Mouse (Mus musculus) CD4-positive, CD25-positive, alpha-beta regulatory T cell, adult 2 months (primary cell): ENCODE results near the gene Ttll7.
A peak's percentile ranks its signal among the peaks of the same experiment; 100 is the strongest.

Source experiments
- DNase-seq: peaks from one replicate; pipeline ENCODE4 v3.0.0-alpha.2; 2012; ENCODE audit warnings: low read depth, low spot score

The Ttll7 gene

DNA sequence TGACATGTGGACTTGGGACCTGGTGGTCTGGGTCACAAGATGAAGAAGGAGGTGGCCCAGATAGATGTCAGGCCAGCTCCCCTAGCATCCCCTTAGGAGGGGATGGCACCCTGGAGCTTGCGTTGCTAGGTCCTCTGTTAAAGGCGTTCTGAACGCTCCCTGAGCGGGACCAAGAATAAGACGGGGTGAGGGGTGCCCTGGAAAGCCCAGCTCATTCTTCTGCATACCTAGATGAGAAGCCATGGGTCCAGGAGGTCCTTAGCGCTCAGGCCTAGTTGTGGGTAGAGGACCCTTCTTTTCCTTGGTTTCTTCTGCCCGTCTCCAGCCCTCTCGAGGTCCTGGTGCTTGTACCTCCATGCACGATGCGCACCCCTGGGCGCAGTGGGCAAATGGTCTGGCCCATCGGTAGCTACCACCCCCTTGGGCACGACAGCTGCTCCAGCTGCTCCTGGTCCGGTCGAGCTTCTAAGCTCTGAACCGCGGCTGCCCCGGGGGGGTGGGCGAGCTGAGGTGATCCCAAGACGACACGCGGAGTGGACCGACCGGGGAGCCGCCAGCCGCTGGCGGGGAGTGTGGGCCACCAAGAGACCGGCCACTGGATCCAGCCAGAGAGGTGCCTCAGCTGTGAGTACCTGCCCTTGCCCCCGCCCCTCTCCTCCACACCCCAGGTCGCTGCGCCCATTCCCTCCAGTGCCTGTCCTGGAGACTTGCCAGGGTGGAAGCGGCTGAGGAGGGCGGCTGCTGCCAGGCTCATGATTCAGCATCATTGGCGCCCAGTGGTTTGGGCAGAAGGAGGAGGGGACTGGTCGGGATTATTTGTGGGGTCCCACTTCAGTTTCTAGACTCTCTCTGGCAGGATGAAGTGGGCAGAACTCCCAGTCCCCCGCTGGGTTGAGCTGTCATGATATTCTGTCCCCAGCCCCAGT lies at the start of gene Ttll7:
TSS of gene Ttll7 (plus strand) at position 402 of the 926 bp plus-strand sequence.
- no peak for DNase-seq

DNA sequence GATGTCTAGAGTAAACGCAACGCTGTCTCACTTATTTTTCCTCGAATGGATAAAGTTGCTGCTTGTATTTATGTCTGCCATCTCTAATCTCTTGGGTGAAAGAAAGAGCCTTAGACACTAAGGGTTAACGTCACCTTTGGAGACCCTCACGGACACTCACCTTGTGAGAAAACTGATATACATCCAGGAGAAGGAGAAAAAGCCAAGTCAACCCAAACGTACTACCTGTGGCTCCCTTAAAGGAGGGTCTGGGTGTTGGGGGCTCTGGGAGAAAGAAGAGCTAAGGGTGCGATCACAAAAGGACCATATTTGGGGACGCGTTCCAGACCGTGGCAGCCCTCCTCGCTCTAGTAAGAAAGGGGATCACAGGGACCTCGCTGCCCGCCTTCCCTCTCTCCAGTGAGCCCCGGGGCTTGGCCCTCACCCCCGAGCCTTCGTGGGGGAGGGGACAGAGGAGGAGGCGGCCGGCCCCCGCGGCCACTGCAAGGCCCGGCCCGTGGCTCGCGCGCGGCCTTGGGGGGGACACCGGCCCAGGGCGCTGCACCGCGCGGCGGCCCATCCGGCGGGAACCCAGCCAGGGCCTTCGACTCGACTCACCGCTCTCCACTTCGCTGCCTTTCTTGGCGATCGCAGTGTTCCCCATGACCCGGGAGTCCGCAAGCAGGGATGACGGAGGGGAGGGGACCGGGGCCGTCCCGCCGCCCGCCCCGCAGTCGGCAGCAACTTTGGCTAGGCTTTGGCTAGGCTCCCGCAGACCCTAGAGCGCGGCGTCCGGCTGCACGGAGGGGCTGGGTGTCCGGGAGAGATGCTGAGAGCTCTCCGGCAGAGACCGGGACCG lies 39.9 kb upstream of the Ttll7 start:
- no peak for DNase-seq

DNA sequence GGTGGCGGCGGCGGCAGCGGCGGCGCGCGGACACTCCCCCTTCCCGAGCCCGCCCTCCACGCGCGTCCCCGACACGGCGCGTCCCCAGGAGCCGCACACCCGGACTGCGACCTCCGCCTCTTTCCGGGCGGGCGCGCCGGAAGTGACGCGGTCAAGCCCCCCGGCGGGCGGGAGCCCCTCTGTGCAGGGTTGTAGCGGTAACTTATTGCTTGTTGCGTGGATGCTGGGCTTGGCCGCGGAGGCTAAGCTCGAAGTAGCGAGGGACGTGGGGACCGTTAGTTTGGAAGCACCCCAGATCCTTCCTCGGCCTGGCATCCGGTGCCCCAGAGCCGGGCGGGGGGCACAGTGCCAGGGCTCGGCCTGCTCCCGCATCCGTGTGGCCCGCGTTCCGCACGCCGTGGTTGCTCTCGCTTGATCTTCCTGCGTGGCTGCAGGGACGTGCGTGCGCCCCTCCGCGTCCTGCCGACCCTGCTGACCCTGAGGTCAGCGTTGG lies 39.2 kb upstream of the Ttll7 start, which contains the start of gene Prkacb:
TSS of gene Prkacb (minus strand) at position 90 of the 493 bp plus-strand sequence.
- peak; percentile 93 for DNase-seq

DNA sequence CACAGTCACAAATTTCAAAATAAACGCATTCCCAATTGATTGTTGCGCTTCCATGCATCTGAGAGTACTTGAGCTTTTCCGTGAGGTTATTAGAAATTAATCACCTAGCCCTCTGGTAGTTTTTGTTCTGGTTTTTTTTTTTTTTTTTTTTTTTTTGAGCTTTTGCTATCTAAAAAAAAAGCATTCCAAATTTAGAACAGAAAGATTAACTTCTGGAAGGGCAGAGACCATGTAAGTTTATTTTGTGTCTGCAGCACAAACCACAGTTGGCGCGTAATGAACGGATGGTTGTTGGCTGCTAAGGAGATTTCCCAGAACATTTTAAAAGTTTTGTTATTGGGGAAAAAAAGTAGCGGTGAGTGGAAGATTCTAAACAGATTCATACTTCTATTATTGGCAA lies 38.5 kb upstream of the Ttll7 start:
- no peak for DNase-seq

GRCm38 (mm10) chr3:146820718-146821117 lies 31.4 kb upstream of the Ttll7 start:
- no peak for DNase-seq

DNA sequence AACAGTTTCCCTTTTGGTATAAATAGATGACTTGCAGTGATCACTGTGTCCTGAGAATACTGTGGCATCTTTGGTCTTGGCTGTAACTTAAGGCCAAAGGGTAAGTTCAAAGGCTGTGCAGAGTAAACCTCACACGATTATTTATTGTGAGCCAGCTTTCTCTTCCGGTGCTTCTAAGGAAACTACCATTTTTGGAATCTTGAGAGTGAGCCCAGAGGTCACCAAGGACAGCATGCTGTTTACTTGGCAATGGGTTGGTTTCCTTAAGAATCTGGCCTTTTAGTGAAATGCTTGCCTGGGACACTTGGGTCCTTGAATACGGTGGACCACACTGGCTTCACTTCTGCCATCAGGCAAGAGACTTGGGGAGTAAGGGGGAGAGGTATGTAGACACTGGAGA lies 9.4 kb upstream of the Ttll7 start:
- no peak for DNase-seq

GRCm38 (mm10) chr3:146843470-146843869 lies 8.7 kb upstream of the Ttll7 start:
- DNase-seq: no peak

DNA sequence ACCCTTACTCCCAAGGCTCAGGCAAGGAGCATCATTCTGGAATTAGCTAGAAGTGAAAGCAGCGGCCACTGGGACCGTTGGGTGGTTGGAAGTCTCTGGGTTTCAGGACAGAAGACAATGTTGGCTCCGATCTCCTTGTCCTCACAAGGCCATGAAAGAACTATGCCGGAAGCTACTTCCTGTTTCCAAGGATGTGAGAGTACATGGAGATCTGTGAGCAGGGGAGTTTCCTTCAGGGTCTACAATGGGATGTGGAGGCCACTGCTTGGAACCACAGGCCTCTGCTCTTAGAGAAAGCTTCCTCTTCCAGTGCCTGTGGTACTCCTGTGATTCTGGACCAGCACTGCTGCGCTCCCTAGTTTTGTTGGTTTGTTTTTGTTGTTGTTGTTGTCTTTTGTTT lies 5.9 kb upstream of the Ttll7 start:
- no peak for DNase-seq

GRCm38 (mm10) chr3:146848112-146848511 lies 4.1 kb upstream of the Ttll7 start:
- DNase-seq: no peak

- DNase-seq: no peak
Observed at GRCm38 (mm10) chr3:146849360-146849759, 2.8 kb upstream of the Ttll7 start.

GRCm38 (mm10) chr3:146854473-146855087 lies 2.4 kb downstream of the Ttll7 start:
- DNase-seq: no peak

DNA sequence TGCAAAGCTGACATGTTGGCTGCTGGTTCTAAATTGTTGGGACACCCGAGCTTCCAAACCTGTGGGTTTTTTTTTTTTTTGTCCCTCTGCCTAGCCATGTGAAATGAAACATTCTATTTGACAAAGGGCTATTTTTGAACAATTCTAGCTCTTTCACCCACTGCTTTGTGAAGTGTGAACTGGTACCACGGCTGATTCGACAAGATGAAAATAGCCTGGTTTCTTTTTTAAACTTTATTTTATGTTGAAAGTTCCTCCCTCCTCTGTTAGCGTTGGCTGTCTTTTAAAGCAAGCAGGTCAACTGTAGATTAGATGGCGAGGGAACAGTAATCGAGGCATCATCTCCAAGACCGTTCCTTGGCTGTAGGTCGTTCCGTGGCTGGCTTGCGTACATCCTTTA lies 5.2 kb downstream of the Ttll7 start:
- DNase-seq: no peak

DNA sequence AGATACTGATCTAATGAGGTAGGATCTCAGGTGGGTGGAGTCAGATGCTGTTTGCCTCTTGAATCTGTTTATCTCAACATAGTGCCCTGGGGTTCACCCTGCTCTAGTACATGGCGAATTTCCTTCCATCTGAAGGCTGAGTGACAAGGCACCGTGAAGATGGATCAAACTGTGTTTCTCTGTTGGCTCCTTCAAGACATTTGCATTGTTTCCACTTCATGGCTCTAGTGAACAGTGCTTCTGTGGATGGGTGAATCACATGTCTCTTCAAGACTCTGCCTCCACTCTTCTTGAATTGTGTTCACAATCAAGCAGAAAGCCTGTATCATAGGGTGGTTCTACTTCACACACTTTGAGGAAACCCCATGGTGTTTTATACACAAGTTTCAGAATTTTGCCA lies 8.1 kb downstream of the Ttll7 start:
- no peak for DNase-seq

- DNase-seq: peak; percentile 17
Observed at GRCm38 (mm10) chr3:146866563-146866962, 14.4 kb downstream of the Ttll7 start.

DNA sequence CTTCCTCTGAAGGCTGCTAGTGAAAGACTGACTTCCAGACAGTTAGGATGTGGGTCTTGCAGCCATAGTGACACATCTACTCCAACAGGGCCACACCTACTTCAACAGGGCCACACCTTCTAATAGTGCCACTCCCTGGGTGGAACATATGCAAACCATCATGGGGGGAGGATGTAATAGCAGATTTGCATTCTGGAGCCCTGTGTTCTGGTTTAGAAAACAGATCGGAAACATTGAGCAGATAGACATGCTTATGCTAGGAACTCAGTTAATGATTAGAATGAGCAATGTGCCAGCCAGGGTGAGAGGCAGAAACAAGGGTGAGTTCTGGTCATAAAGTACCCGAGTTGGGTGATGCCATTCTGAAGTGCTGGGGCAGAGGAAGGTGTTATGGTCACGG lies 19.8 kb downstream of the Ttll7 start:
- no peak for DNase-seq

- no peak for DNase-seq
Observed at GRCm38 (mm10) chr3:146875929-146876328, 23.8 kb downstream of the Ttll7 start.

GRCm38 (mm10) chr3:146893931-146894330 lies 41.8 kb downstream of the Ttll7 start:
- DNase-seq: no peak

GRCm38 (mm10) chr3:146896581-146896980 lies 44.4 kb downstream of the Ttll7 start:
- DNase-seq: no peak

GRCm38 (mm10) chr3:146900094-146900493 lies 47.9 kb downstream of the Ttll7 start:
- DNase-seq: no peak

DNA sequence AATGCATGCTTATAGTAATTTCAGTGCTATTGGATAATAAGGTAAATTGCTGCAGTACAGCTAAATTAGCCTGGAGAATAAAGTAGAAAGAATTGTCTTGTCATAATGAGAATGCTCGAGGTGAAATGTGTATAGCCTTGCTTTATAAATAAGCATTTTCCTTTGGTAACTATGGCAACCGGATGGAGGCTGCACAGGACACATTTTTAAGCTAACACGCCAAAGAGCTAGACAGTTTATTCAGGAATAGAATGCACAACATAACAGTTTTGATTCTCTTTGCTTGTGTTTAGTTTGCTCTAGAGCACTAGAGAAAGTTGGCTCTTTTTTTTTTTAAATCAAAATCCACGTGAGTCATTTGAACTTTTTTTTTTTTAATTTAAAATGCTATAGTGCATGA lies 49.6 kb downstream of the Ttll7 start:
- no peak for DNase-seq

- DNase-seq: no peak
Observed at GRCm38 (mm10) chr3:146905606-146906005, 53.4 kb downstream of the Ttll7 start.

DNA sequence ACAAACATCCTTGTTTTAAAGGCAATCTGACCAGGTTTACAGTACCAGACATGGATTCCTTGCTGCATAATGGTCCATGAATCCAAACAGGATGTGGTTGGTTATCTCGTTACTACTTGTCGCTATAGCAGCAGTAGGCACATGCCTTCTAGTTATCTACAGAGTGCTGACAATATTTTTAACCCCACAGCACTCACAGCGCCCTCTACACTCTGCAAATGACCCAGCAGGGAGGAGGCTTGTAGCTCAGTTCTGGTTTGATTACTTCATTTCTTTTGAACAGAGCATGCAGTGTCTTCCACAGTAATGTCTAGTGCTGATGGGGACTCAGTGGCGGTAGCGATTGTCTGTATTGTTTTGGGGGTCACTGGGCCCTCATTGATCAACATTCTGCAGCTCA lies 56.8 kb downstream of the Ttll7 start:
- no peak for DNase-seq
